Mouse (Mus musculus): ENCODE measurements at regions not wholly inside any gene's neighbourhood (a gene's known extent, or its start where the extent isn't known, plus 50 kb on each side); places are given as distances from the start of the nearest gene placed in this dataset.
A peak's percentile ranks its signal among the peaks of the same experiment; 100 is the strongest.

GRCm38 (mm10) chr1:76258217-76258616 is 712.2 kb downstream of the Slc4a3 start:
- no peaks in the 10 kb centered on the region for H3K9me3 ChIP-seq (ENCODE audit: control insufficient read depth, low read length)
- no peaks in the 10 kb centered on the region for H3K4me1 ChIP-seq (replicated peaks; ENCODE audit: control insufficient read depth, insufficient read depth, low read length)
- H3K27ac ChIP-seq (ENCODE audit: low read depth) = no peak overlapping the region
- no peak overlapping the region for H3K9ac ChIP-seq (ENCODE audit: low read length)
- H3K27me3 ChIP-seq (replicated peaks; ENCODE audit: control insufficient read depth, insufficient read depth, low read length) = no peaks in the 10 kb centered on the region
- no peaks in the 10 kb centered on the region for H3K36me3 ChIP-seq (ENCODE audit: control insufficient read depth, insufficient read depth, low read length)
- H3K4me3 ChIP-seq (ENCODE audit: low read depth, low read length) = no peak overlapping the region
- DNase-seq (ENCODE audit: low spot score) (no peak), ATAC-seq (replicated peaks; ENCODE audit: low FRiP score, low TSS enrichment, low read depth) (no peak)
- H3K4me2 ChIP-seq (ENCODE audit: low read length) = no peak overlapping the region
- WGBS = 49% methylated on average over 4 of the region's 4 CpGs

GRCm38 (mm10) chr1:76276148-76276547 is 730.1 kb downstream of the Slc4a3 start:
- no peak overlapping the region for H3K4me3 ChIP-seq (ENCODE audit: low read depth, low read length)
- DNase-seq (ENCODE audit: low spot score) (no peak), ATAC-seq (replicated peaks; ENCODE audit: low FRiP score, low TSS enrichment, low read depth) (no peak)
- no peak overlapping the region for H3K4me2 ChIP-seq (ENCODE audit: low read length)
- no peak overlapping the region for H3K9ac ChIP-seq (ENCODE audit: low read length)
- H3K27ac ChIP-seq (ENCODE audit: low read depth) = no peak overlapping the region
- H3K4me1 ChIP-seq (replicated peaks; ENCODE audit: control insufficient read depth, insufficient read depth, low read length) = peaks cover 4% of the 10 kb centered on the region; the same call in 1 of the 2 replicates
- WGBS = 37% methylated on average over 7 of the region's 7 CpGs
- no peaks in the 10 kb centered on the region for H3K9me3 ChIP-seq (ENCODE audit: control insufficient read depth, low read length)
- H3K27me3 ChIP-seq (replicated peaks; ENCODE audit: control insufficient read depth, insufficient read depth, low read length) = no peaks in the 10 kb centered on the region
- no peaks in the 10 kb centered on the region for H3K36me3 ChIP-seq (ENCODE audit: control insufficient read depth, insufficient read depth, low read length)

DNA sequence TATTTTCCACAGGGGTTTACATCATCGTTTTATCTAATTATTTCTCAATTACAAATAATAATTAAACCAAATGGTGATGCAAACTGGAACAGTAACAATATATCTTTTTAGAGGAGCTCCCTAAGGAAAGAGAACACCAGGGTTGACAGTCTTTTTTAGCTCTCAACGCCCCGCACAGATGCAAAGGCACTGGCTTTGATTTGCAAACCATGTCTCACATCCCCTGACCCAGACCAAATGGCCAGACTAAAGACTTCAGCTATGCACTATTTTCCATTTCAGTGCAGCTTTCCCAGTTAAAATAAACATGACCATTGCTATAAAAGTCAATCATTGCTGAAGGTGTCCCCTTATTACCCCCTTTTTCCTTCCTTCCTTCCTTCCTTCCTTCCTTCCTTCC is 730.6 kb downstream of the Slc4a3 start:
- Histone ChIP-seq H3K4me1 (replicated peaks; ENCODE audit: control insufficient read depth, insufficient read depth, low read length) (peaks cover 4% of the 10 kb centered on the region; the same call in 1 of the 2 replicates), H3K36me3 (ENCODE audit: control insufficient read depth, insufficient read depth, low read length) (no peaks in the 10 kb centered on the region), H3K9ac (ENCODE audit: low read length) (no peak overlapping the region), H3K9me3 (ENCODE audit: control insufficient read depth, low read length) (no peaks in the 10 kb centered on the region), H3K4me3 (ENCODE audit: low read depth, low read length) (no peak overlapping the region), H3K4me2 (ENCODE audit: low read length) (no peak overlapping the region), H3K27me3 (replicated peaks; ENCODE audit: control insufficient read depth, insufficient read depth, low read length) (no peaks in the 10 kb centered on the region), H3K27ac (ENCODE audit: low read depth) (no peak overlapping the region)
- 44% methylated on average over 3 of the region's 3 CpGs for WGBS
- ATAC-seq (replicated peaks; ENCODE audit: low FRiP score, low TSS enrichment, low read depth) = no peak
- DNase-seq (ENCODE audit: low spot score) = no peak

GRCm38 (mm10) chr1:76283322-76283721 is 737.3 kb downstream of the Slc4a3 start:
- 31% methylated on average over 3 of the region's 3 CpGs for WGBS
- Histone ChIP-seq H3K9me3 (ENCODE audit: control insufficient read depth, low read length) (no peaks in the 10 kb centered on the region), H3K27ac (ENCODE audit: low read depth) (no peak overlapping the region; the same call in 1 of the 2 replicates), H3K4me3 (ENCODE audit: low read depth, low read length) (no peak overlapping the region), H3K36me3 (ENCODE audit: control insufficient read depth, insufficient read depth, low read length) (no peaks in the 10 kb centered on the region), H3K4me1 (replicated peaks; ENCODE audit: control insufficient read depth, insufficient read depth, low read length) (peaks cover 5% of the 10 kb centered on the region), H3K4me2 (ENCODE audit: low read length) (no peak overlapping the region), H3K27me3 (replicated peaks; ENCODE audit: control insufficient read depth, insufficient read depth, low read length) (no peaks in the 10 kb centered on the region), H3K9ac (ENCODE audit: low read length) (no peak overlapping the region)
- DNase-seq (ENCODE audit: low spot score) (peak; percentile 68), ATAC-seq (replicated peaks; ENCODE audit: low FRiP score, low TSS enrichment, low read depth) (no peak)

DNA sequence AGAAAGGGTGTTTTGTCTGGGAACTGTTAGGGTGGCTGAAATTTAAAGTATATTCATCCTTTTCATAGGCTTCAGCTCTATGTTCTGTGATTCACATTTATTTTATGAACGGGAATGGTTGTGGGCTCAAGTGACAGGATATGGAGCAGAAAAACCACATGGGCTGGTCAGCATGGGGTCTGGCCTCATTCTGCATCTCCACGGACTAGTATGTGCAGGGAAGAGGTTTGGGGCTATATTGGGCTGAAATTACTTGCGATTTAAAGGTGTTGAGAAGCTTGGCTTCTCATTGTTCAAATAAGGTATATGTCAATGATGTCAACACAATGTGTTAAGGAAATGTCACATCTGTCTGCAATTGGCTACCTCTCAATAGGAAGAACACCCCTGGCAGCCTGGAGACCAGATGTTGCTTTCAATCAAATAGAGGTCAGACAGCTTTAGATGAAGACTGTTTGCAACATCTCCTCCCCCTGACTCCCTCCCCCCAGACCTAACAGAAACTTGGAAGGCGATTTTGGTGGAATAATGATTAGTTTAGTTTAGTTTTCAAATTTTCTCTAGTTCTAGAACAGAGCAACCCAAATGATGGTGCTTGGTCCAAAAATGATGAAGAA is 777.0 kb downstream of the Slc4a3 start:
- Histone ChIP-seq H3K9me3 (ENCODE audit: control insufficient read depth, low read length) (no peaks in the 10 kb centered on the region), H3K27me3 (replicated peaks; ENCODE audit: control insufficient read depth, insufficient read depth, low read length) (no peaks in the 10 kb centered on the region), H3K27ac (ENCODE audit: low read depth) (no peak overlapping the region), H3K36me3 (ENCODE audit: control insufficient read depth, insufficient read depth, low read length) (no peaks in the 10 kb centered on the region), H3K4me1 (replicated peaks; ENCODE audit: control insufficient read depth, insufficient read depth, low read length) (no peaks in the 10 kb centered on the region), H3K4me2 (ENCODE audit: low read length) (no peak overlapping the region), H3K4me3 (ENCODE audit: low read depth, low read length) (no peak overlapping the region), H3K9ac (ENCODE audit: low read length) (no peak overlapping the region)
- no peak for ATAC-seq (replicated peaks; ENCODE audit: low FRiP score, low TSS enrichment, low read depth)
- WGBS = 79% methylated on average over 4 of the region's 4 CpGs
- DNase-seq (ENCODE audit: low spot score) = no peak

- Histone ChIP-seq H3K4me1 (replicated peaks; ENCODE audit: control insufficient read depth, insufficient read depth, low read length) (no peaks in the 10 kb centered on the region), H3K27ac (ENCODE audit: low read depth) (no peak overlapping the region), H3K4me3 (ENCODE audit: low read depth, low read length) (no peak overlapping the region), H3K9me3 (ENCODE audit: control insufficient read depth, low read length) (no peaks in the 10 kb centered on the region), H3K4me2 (ENCODE audit: low read length) (no peak overlapping the region), H3K36me3 (ENCODE audit: control insufficient read depth, insufficient read depth, low read length) (no peaks in the 10 kb centered on the region), H3K9ac (ENCODE audit: low read length) (no peak overlapping the region), H3K27me3 (replicated peaks; ENCODE audit: control insufficient read depth, insufficient read depth, low read length) (no peaks in the 10 kb centered on the region)
- DNase-seq (ENCODE audit: low spot score) = no peak
- ATAC-seq (replicated peaks; ENCODE audit: low FRiP score, low TSS enrichment, low read depth) = no peak
- 82% methylated on average over 4 of the region's 4 CpGs for WGBS
Observed at GRCm38 (mm10) chr1:76323592-76323991, 777.5 kb downstream of the Slc4a3 start.

DNA sequence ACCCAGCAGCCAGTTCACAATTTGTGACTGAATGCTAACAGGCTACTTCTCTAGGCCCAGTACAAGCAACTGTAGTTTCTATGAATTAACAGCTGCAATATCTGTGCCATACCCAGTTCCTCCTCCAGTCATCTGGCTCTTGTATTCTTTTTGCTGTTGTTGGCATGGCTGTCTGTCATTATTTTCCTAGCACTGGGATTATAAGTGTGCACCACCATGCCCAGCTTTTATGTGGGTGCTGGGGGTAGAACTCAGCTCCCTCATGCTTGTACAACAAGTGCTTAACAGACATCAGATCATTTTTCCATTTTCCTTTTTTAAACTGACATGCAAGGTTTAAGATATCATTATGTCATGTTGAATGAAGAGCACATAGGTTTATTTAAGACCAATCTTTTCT is 789.9 kb downstream of the Slc4a3 start:
- H3K9me3 ChIP-seq (ENCODE audit: control insufficient read depth, low read length) = no peaks in the 10 kb centered on the region

GRCm38 (mm10) chr1:76362106-76362505 is 816.0 kb downstream of the Slc4a3 start:
- Histone ChIP-seq H3K9me3 (ENCODE audit: control insufficient read depth, low read length) (no peaks in the 10 kb centered on the region), H3K27ac (ENCODE audit: low read depth) (no peak overlapping the region), H3K4me1 (replicated peaks; ENCODE audit: control insufficient read depth, insufficient read depth, low read length) (no peaks in the 10 kb centered on the region), H3K4me3 (ENCODE audit: low read depth, low read length) (no peak overlapping the region), H3K9ac (ENCODE audit: low read length) (no peak overlapping the region), H3K36me3 (ENCODE audit: control insufficient read depth, insufficient read depth, low read length) (no peaks in the 10 kb centered on the region), H3K27me3 (replicated peaks; ENCODE audit: control insufficient read depth, insufficient read depth, low read length) (no peaks in the 10 kb centered on the region), H3K4me2 (ENCODE audit: low read length) (no peak overlapping the region)
- no peak for ATAC-seq (replicated peaks; ENCODE audit: low FRiP score, low TSS enrichment, low read depth)
- WGBS = 84% methylated on average over 8 of the region's 8 CpGs
- no peak for DNase-seq (ENCODE audit: low spot score)

More for the DNA sequence above, 789.9 kb downstream of the Slc4a3 start:
- Histone ChIP-seq H3K4me1 (replicated peaks; ENCODE audit: control insufficient read depth, insufficient read depth, low read length) (no peaks in the 10 kb centered on the region), H3K27me3 (replicated peaks; ENCODE audit: control insufficient read depth, insufficient read depth, low read length) (no peaks in the 10 kb centered on the region), H3K4me2 (ENCODE audit: low read length) (no peak overlapping the region), H3K4me3 (ENCODE audit: low read depth, low read length) (no peak overlapping the region), H3K9ac (ENCODE audit: low read length) (no peak overlapping the region), H3K36me3 (ENCODE audit: control insufficient read depth, insufficient read depth, low read length) (no peaks in the 10 kb centered on the region), H3K27ac (ENCODE audit: low read depth) (no peak overlapping the region)
- no peak for DNase-seq (ENCODE audit: low spot score)
- no peak for ATAC-seq (replicated peaks; ENCODE audit: low FRiP score, low TSS enrichment, low read depth)

DNA sequence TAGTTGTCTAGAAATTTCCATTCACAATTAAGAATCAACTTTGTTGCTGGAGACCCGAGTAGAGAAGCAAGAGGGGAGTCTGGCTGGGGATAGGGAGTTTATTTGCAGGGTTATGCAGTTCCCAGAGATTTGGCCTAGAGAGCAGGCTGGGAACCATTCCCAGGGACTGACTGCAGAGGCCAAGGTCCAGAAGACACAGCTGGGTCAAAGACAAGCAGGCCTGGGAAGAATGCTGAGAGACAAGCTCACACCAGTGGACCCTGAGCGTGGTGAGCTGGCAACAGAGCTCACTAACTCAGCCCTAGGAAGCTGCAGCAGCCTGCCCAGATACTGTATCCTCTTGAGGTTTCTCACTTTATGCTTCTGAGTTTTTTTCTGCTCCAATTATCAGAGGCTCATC is 827.9 kb downstream of the Slc4a3 start:
- Histone ChIP-seq H3K27me3 (replicated peaks; ENCODE audit: control insufficient read depth, insufficient read depth, low read length) (no peaks in the 10 kb centered on the region), H3K4me1 (replicated peaks; ENCODE audit: control insufficient read depth, insufficient read depth, low read length) (no peaks in the 10 kb centered on the region), H3K4me2 (ENCODE audit: low read length) (no peak overlapping the region), H3K27ac (ENCODE audit: low read depth) (no peak overlapping the region), H3K9ac (ENCODE audit: low read length) (no peak overlapping the region), H3K9me3 (ENCODE audit: control insufficient read depth, low read length) (no peaks in the 10 kb centered on the region), H3K36me3 (ENCODE audit: control insufficient read depth, insufficient read depth, low read length) (no peaks in the 10 kb centered on the region), H3K4me3 (ENCODE audit: low read depth, low read length) (no peak overlapping the region)
- ATAC-seq (replicated peaks; ENCODE audit: low FRiP score, low TSS enrichment, low read depth) = no peak
- no peak for DNase-seq (ENCODE audit: low spot score)
- 56% methylated on average over 2 of the region's 2 CpGs for WGBS
